In the genomic region with DNA sequence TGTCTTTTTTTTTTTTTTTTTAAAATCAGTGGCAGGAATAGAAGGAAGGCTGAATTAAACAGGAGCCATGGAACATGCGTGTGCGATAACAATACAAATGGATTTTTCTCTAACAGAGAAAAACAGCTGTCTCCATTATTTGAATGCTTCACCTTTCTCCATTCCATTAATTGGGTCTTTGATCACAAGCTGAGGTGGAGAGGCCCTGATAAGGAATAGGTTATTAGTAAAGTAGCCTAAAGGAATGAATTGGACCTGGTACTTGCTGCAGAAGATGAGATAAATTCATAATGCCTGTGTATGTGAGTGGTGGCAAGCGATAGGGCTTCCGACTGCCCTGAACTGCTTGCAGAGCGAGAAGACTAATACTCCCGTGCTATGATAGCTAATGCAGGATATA, we compare ENCODE assay signal across 27 mouse cellular contexts.
DNase-seq lines count a peak whose midpoint lies in the region; ATAC-seq lines count a peak whose summit lies in the region.
"Had no signal": no experiment of that assay in that cellular context is flagged by ENCODE, and none has a peak within 500 bp of the region (broad histone marks: within the 10 kb centered on the region; RNA-seq: fewer than 3 reads in every experiment).

No protein-coding gene starts in this region.

- H3K4me3 ChIP-seq in midbrain, embryonic 12.5 days = no peak overlapping the region
- H3K4me3 ChIP-seq in midbrain, embryonic 10.5 days = no peak overlapping the region
- no peak overlapping the region for H3K4me3 ChIP-seq in hindbrain, embryonic 14.5 days (replicated peaks; ENCODE audit: low read length)
- no peak overlapping the region for H3K4me3 ChIP-seq in midbrain, embryonic 15.5 days
- no peak overlapping the region for H3K4me3 ChIP-seq in neural tube, embryonic 15.5 days (replicated peaks)
- H3K4me3 ChIP-seq: erythroblast, embryonic 14.5 days; heart, embryonic 10.5 days; heart, embryonic 15.5 days; layer of hippocampus, adult 2 months; limb, embryonic 13.5 days; lung, embryonic 15.5 days; megakaryocyte, embryonic 14.5 days; stomach, embryonic 15.5 days had no signal

- H3K9ac ChIP-seq in midbrain, embryonic 12.5 days (replicated peaks) = no peak overlapping the region
- no peak overlapping the region for H3K9ac ChIP-seq in hindbrain, embryonic 14.5 days
- H3K9ac ChIP-seq in midbrain, embryonic 15.5 days = no peak overlapping the region
- H3K9ac ChIP-seq in neural tube, embryonic 15.5 days (replicated peaks) = no peak overlapping the region
- H3K9ac ChIP-seq: heart, embryonic 15.5 days; limb, embryonic 13.5 days; lung, embryonic 15.5 days; stomach, embryonic 15.5 days had no signal

- H3K27ac ChIP-seq in midbrain, embryonic 12.5 days (replicated peaks) = no peak overlapping the region
- H3K27ac ChIP-seq in midbrain, embryonic 10.5 days (replicated peaks) = no peak overlapping the region
- H3K27ac ChIP-seq in hindbrain, embryonic 14.5 days = peak overlapping the region; percentile 73
- peak overlapping the region; percentile 62 for H3K27ac ChIP-seq in midbrain, embryonic 15.5 days
- H3K27ac ChIP-seq in neural tube, embryonic 15.5 days (replicated peaks) = peak overlapping the region; percentile 42
- H3K27ac ChIP-seq: heart, embryonic 10.5 days; heart, embryonic 15.5 days; layer of hippocampus, adult 2 months; limb, embryonic 13.5 days; lung, embryonic 15.5 days; stomach, embryonic 15.5 days had no signal

- no peaks in the 10 kb centered on the region for H3K27me3 ChIP-seq in midbrain, embryonic 12.5 days
- no peaks in the 10 kb centered on the region for H3K27me3 ChIP-seq in midbrain, embryonic 10.5 days (ENCODE audit: low read depth, poor library complexity, severe bottlenecking)
- H3K27me3 ChIP-seq in hindbrain, embryonic 14.5 days (ENCODE audit: control insufficient read depth, insufficient read depth, low read length) = no peaks in the 10 kb centered on the region
- no peaks in the 10 kb centered on the region for H3K27me3 ChIP-seq in midbrain, embryonic 15.5 days (replicated peaks)
- no peaks in the 10 kb centered on the region for H3K27me3 ChIP-seq in neural tube, embryonic 15.5 days (replicated peaks)
- H3K27me3 ChIP-seq: heart, embryonic 15.5 days; limb, embryonic 13.5 days; lung, embryonic 15.5 days; megakaryocyte, embryonic 14.5 days; stomach, embryonic 15.5 days had no signal

- ATAC-seq in midbrain, embryonic 12.5 days (ENCODE audit: low FRiP score, low read depth) = peak; percentile 76; the same call in 1 of the 2 replicates
- no peak for ATAC-seq in hindbrain, embryonic 14.5 days (ENCODE audit: low FRiP score)
- peak; percentile 93 for ATAC-seq in midbrain, embryonic 15.5 days (replicated peaks)
- ATAC-seq in neural tube, embryonic 15.5 days (ENCODE audit: low FRiP score) = no peak
- ATAC-seq: CD4-positive, CD25-positive, alpha-beta regulatory T cell, adult 4 months; intestine, postnatal 0 days had no signal

- no peaks in the 10 kb centered on the region for H3K4me1 ChIP-seq in midbrain, embryonic 12.5 days
- H3K4me1 ChIP-seq in midbrain, embryonic 10.5 days = no peaks in the 10 kb centered on the region
- peaks cover 24% of the 10 kb centered on the region for H3K4me1 ChIP-seq in hindbrain, embryonic 14.5 days (replicated peaks; ENCODE audit: control insufficient read depth, insufficient read depth, low read length)
- peaks cover 11% of the 10 kb centered on the region for H3K4me1 ChIP-seq in midbrain, embryonic 15.5 days
- H3K4me1 ChIP-seq in neural tube, embryonic 15.5 days = peaks cover 12% of the 10 kb centered on the region; the same call in 1 of the 2 replicates
- H3K4me1 ChIP-seq: heart, embryonic 10.5 days; heart, embryonic 15.5 days; lung, embryonic 15.5 days; megakaryocyte, embryonic 14.5 days; stomach, embryonic 15.5 days had no signal

- no peak overlapping the region for H3K4me2 ChIP-seq in midbrain, embryonic 12.5 days (replicated peaks)
- peak overlapping the region; percentile 7; the same call in 1 of the 2 replicates for H3K4me2 ChIP-seq in hindbrain, embryonic 14.5 days (replicated peaks)
- H3K4me2 ChIP-seq in midbrain, embryonic 15.5 days = no peak overlapping the region
- no peak overlapping the region for H3K4me2 ChIP-seq in neural tube, embryonic 15.5 days
- H3K4me2 ChIP-seq: heart, embryonic 15.5 days; limb, embryonic 13.5 days; liver, embryonic 11.5 days; lung, embryonic 15.5 days; stomach, embryonic 15.5 days had no signal

- H3K9me3 ChIP-seq in midbrain, embryonic 12.5 days = no peaks in the 10 kb centered on the region
- no peaks in the 10 kb centered on the region for H3K9me3 ChIP-seq in midbrain, embryonic 10.5 days (replicated peaks)
- no peaks in the 10 kb centered on the region for H3K9me3 ChIP-seq in hindbrain, embryonic 14.5 days (ENCODE audit: control insufficient read depth, low read length)
- H3K9me3 ChIP-seq in midbrain, embryonic 15.5 days = no peaks in the 10 kb centered on the region
- no peaks in the 10 kb centered on the region for H3K9me3 ChIP-seq in neural tube, embryonic 15.5 days (replicated peaks)
- H3K9me3 ChIP-seq: heart, embryonic 10.5 days; heart, embryonic 15.5 days; limb, embryonic 13.5 days; lung, embryonic 15.5 days; megakaryocyte, embryonic 14.5 days; stomach, embryonic 15.5 days had no signal

- no peaks in the 10 kb centered on the region for H3K36me3 ChIP-seq in midbrain, embryonic 12.5 days
- H3K36me3 ChIP-seq in midbrain, embryonic 10.5 days = no peaks in the 10 kb centered on the region
- H3K36me3 ChIP-seq in hindbrain, embryonic 14.5 days (replicated peaks; ENCODE audit: control insufficient read depth, insufficient read depth) = no peaks in the 10 kb centered on the region
- no peaks in the 10 kb centered on the region for H3K36me3 ChIP-seq in midbrain, embryonic 15.5 days (replicated peaks)
- H3K36me3 ChIP-seq in neural tube, embryonic 15.5 days = no peaks in the 10 kb centered on the region
- H3K36me3 ChIP-seq: heart, embryonic 10.5 days; heart, embryonic 15.5 days; limb, embryonic 13.5 days; lung, embryonic 15.5 days; stomach, embryonic 15.5 days had no signal

- DNase-seq in midbrain, embryonic 10.5 days (ENCODE audit: low spot score) = no peak
- DNase-seq in hindbrain, embryonic 14.5 days (ENCODE audit: low spot score) = no peak
- DNase-seq in embryo, embryonic 11 days = no peak
- no peak for DNase-seq in adrenal gland, postnatal 4 days (ENCODE audit: low spot score in 2 of 2)
- DNase-seq: adrenal gland, postnatal 14 days; cerebellum, adult 18-20 months; cerebellum, postnatal 10 days; gastrocnemius, postnatal 25 days; heart, adult 11 months; kidney, adult 9 months; kidney, postnatal 25 days; lung, postnatal 4 days; right cerebral cortex, postnatal 25 days had no signal

- 71% methylated on average over 6 of the region's 6 CpGs for WGBS in midbrain, embryonic 12.5 days
- 91% methylated on average over 6 of the region's 6 CpGs for WGBS in midbrain, embryonic 10.5 days
- WGBS in hindbrain, embryonic 14.5 days = 47% methylated on average over 6 of the region's 6 CpGs
- 48% methylated on average over 6 of the region's 6 CpGs for WGBS in midbrain, embryonic 15.5 days
- WGBS in neural tube, embryonic 15.5 days = 53% methylated on average over 6 of the region's 6 CpGs

Comparison
In these comparisons a context has a peak if more than half of its experiments do, and no peak if none do; other contexts are left out.
1. H3K27ac ChIP-seq: peak in hindbrain, embryonic 14.5 days (single experiment), midbrain, embryonic 15.5 days (single experiment) and neural tube, embryonic 15.5 days (single experiment); none in midbrain, embryonic 12.5 days (single experiment) and midbrain, embryonic 10.5 days (single experiment).
2. ATAC-seq: peak in midbrain, embryonic 12.5 days (single experiment) and midbrain, embryonic 15.5 days (single experiment); none in hindbrain, embryonic 14.5 days (single experiment) and neural tube, embryonic 15.5 days (single experiment).